ENCODE assay signal across 7 mouse cellular contexts in genomic region chr7:27233300-27233699, GRCm38 (mm10). TPM values are rescaled to one million over a fixed set of nuclear protein-coding genes. Genes with fewer than 3 reads are reported as not detected.
DNase-seq lines count a peak whose midpoint lies in the region; ATAC-seq and TF ChIP-seq lines count a peak whose summit lies in the region.

No protein-coding gene starts in this region.

- TF ChIP-seq POLR2A in lung, adult 2 months (IDR thresholded peaks at IDR 0.05; ENCODE audit: borderline replicate concordance, extremely low read depth, low read depth, low read length) = no peak

- H3K27me3 ChIP-seq in embryonic facial prominence, embryonic 14.5 days (replicated peaks; ENCODE audit: control insufficient read depth, insufficient read depth, low read length) = no peaks in the 10 kb centered on the region
- no peaks in the 10 kb centered on the region for H3K27me3 ChIP-seq in intestine, embryonic 14.5 days (replicated peaks; ENCODE audit: control insufficient read depth, insufficient read depth, low read length)
- H3K27me3 ChIP-seq in neural tube, embryonic 12.5 days (replicated peaks) = no peaks in the 10 kb centered on the region

- peak overlapping the region; percentile 100 for H3K4me3 ChIP-seq in lung, adult 2 months (replicated peaks; ENCODE audit: extremely low read depth, low read depth, low read length)
- H3K4me3 ChIP-seq in embryonic facial prominence, embryonic 14.5 days (ENCODE audit: low read depth, low read length) = peak overlapping the region; percentile 50
- H3K4me3 ChIP-seq in intestine, embryonic 14.5 days (ENCODE audit: low read depth, low read length) = peak overlapping the region; percentile 56
- H3K4me3 ChIP-seq in neural tube, embryonic 12.5 days = peak overlapping the region; percentile 52

- no peaks in the 10 kb centered on the region for H3K9me3 ChIP-seq in embryonic facial prominence, embryonic 14.5 days (ENCODE audit: control insufficient read depth, low read length)
- no peaks in the 10 kb centered on the region for H3K9me3 ChIP-seq in intestine, embryonic 14.5 days (ENCODE audit: control insufficient read depth, low read length)
- H3K9me3 ChIP-seq in neural tube, embryonic 12.5 days = no peaks in the 10 kb centered on the region

- no peak for ATAC-seq in embryonic facial prominence, embryonic 14.5 days (ENCODE audit: low read depth)
- no peak; the same call in 1 of the 2 replicates for ATAC-seq in intestine, embryonic 14.5 days (replicated peaks; ENCODE audit: low FRiP score, low TSS enrichment, low read depth)
- ATAC-seq in neural tube, embryonic 12.5 days (ENCODE audit: low FRiP score, low read depth) = peak; percentile 39; the same call in 1 of the 2 replicates

- peak overlapping the region; percentile 66 for H3K9ac ChIP-seq in embryonic facial prominence, embryonic 14.5 days (ENCODE audit: low read depth, low read length)
- H3K9ac ChIP-seq in intestine, embryonic 14.5 days (ENCODE audit: low read length) = peak overlapping the region; percentile 39
- peak overlapping the region; percentile 60 for H3K9ac ChIP-seq in neural tube, embryonic 12.5 days

- no peak for TF ChIP-seq CTCF in lung, adult 2 months (IDR thresholded peaks at IDR 0.05; ENCODE audit: insufficient read depth, low read length)

- DNase-seq in lung, adult 2 months = no peak
- DNase-seq in lung, postnatal 25 days (ENCODE audit: low spot score) = no peak
- DNase-seq in embryonic facial prominence, embryonic 14.5 days (ENCODE audit: low spot score) = no peak
- DNase-seq in intestine, embryonic 14.5 days (ENCODE audit: low spot score) = no peak
- no peak for DNase-seq in ovary, adult 18-20 months (ENCODE audit: low spot score)
- DNase-seq in frontal cortex, postnatal 14 days (ENCODE audit: low spot score in 2 of 2) = no peak

- peak overlapping the region; percentile 81 for H3K27ac ChIP-seq in embryonic facial prominence, embryonic 14.5 days (replicated peaks; ENCODE audit: low read depth, low read length)
- peak overlapping the region; percentile 22; the same call in 1 of the 2 replicates for H3K27ac ChIP-seq in intestine, embryonic 14.5 days (ENCODE audit: low read depth)
- peak overlapping the region; percentile 37; the same call in 1 of the 2 replicates for H3K27ac ChIP-seq in neural tube, embryonic 12.5 days

- 3% methylated on average over 6 of the region's 6 CpGs for WGBS in lung, adult 2 months
- 3% methylated on average over 6 of the region's 6 CpGs for WGBS in embryonic facial prominence, embryonic 14.5 days
- 4% methylated on average over 6 of the region's 6 CpGs for WGBS in intestine, embryonic 14.5 days
- 3% methylated on average over 6 of the region's 6 CpGs for WGBS in neural tube, embryonic 12.5 days

- peak overlapping the region; percentile 69 for H3K4me2 ChIP-seq in embryonic facial prominence, embryonic 14.5 days (ENCODE audit: low read depth, low read length)
- peak overlapping the region; percentile 57 for H3K4me2 ChIP-seq in intestine, embryonic 14.5 days (ENCODE audit: low read length)
- peak overlapping the region; percentile 68 for H3K4me2 ChIP-seq in neural tube, embryonic 12.5 days (replicated peaks)

- peaks cover 12% of the 10 kb centered on the region for H3K4me1 ChIP-seq in lung, adult 2 months (ENCODE audit: control insufficient read depth, insufficient read depth, low read length)
- H3K4me1 ChIP-seq in embryonic facial prominence, embryonic 14.5 days (ENCODE audit: control insufficient read depth, insufficient read depth, low read length) = peaks cover 10% of the 10 kb centered on the region; the same call in 1 of the 2 replicates
- H3K4me1 ChIP-seq in intestine, embryonic 14.5 days (replicated peaks; ENCODE audit: control insufficient read depth, insufficient read depth, low read length) = peaks cover 17% of the 10 kb centered on the region
- peaks cover 17% of the 10 kb centered on the region for H3K4me1 ChIP-seq in neural tube, embryonic 12.5 days

- H3K36me3 ChIP-seq in embryonic facial prominence, embryonic 14.5 days (ENCODE audit: control insufficient read depth, insufficient read depth, low read length) = peaks cover 10% of the 10 kb centered on the region; the same call in 1 of the 2 replicates
- peaks cover 3% of the 10 kb centered on the region; the same call in 1 of the 2 replicates for H3K36me3 ChIP-seq in intestine, embryonic 14.5 days (ENCODE audit: control insufficient read depth, insufficient read depth, low read length)
- H3K36me3 ChIP-seq in neural tube, embryonic 12.5 days = no peaks in the 10 kb centered on the region

RNA-seq across cellular contexts. Expression of gene Coq8b, which starts 0.5 kb away (rescaled TPM):
- polyA plus RNA-seq in lung, adult 2 months (2012; rRNA removed) = 68.6 and 76.8 TPM in 2 replicates
- 16.8 and 18.2 TPM in 2 replicates for polyA plus RNA-seq in embryonic facial prominence, embryonic 14.5 days (2014; fragmentation: Nextera tagmentation; extraction: Ambion mirVana)
- polyA plus RNA-seq in intestine, embryonic 14.5 days (2014; fragmentation: Nextera tagmentation; extraction: Ambion mirVana) = 16.7 and 18.0 TPM in 2 replicates
- 19.5 and 20.5 TPM in 2 replicates for polyA plus RNA-seq in neural tube, embryonic 12.5 days (2016; fragmentation: Nextera tagmentation; extraction: Ambion mirVana)

RNA-seq across cellular contexts. Expression of gene Itpkc, which starts 4.8 kb away (rescaled TPM):
- 8.6 and 11.2 TPM in 2 replicates for polyA plus RNA-seq in lung, adult 2 months (2012; rRNA removed)
- polyA plus RNA-seq in embryonic facial prominence, embryonic 14.5 days (2014; fragmentation: Nextera tagmentation; extraction: Ambion mirVana) = 8.1 and 8.7 TPM in 2 replicates
- polyA plus RNA-seq in intestine, embryonic 14.5 days (2014; fragmentation: Nextera tagmentation; extraction: Ambion mirVana) = 8.9 and 9.3 TPM in 2 replicates
- 8.2 and 10.4 TPM in 2 replicates for polyA plus RNA-seq in neural tube, embryonic 12.5 days (2016; fragmentation: Nextera tagmentation; extraction: Ambion mirVana)

RNA-seq across cellular contexts. Expression of gene Numbl, which starts 24.9 kb away (rescaled TPM):
- 33.0 and 36.4 TPM in 2 replicates for polyA plus RNA-seq in lung, adult 2 months (2012; rRNA removed)
- polyA plus RNA-seq in embryonic facial prominence, embryonic 14.5 days (2014; fragmentation: Nextera tagmentation; extraction: Ambion mirVana) = 25.1 and 28.4 TPM in 2 replicates
- polyA plus RNA-seq in intestine, embryonic 14.5 days (2014; fragmentation: Nextera tagmentation; extraction: Ambion mirVana) = 9.2 and 11.0 TPM in 2 replicates
- polyA plus RNA-seq in neural tube, embryonic 12.5 days (2016; fragmentation: Nextera tagmentation; extraction: Ambion mirVana) = 62.3 and 67.8 TPM in 2 replicates

RNA-seq across cellular contexts. Expression of gene Snrpa, which starts 37.2 kb away (rescaled TPM):
- polyA plus RNA-seq in lung, adult 2 months (2012; rRNA removed) = 135 and 136 TPM in 2 replicates
- polyA plus RNA-seq in embryonic facial prominence, embryonic 14.5 days (2014; fragmentation: Nextera tagmentation; extraction: Ambion mirVana) = 187 and 232 TPM in 2 replicates
- 283 and 289 TPM in 2 replicates for polyA plus RNA-seq in intestine, embryonic 14.5 days (2014; fragmentation: Nextera tagmentation; extraction: Ambion mirVana)
- polyA plus RNA-seq in neural tube, embryonic 12.5 days (2016; fragmentation: Nextera tagmentation; extraction: Ambion mirVana) = 259 and 260 TPM in 2 replicates

RNA-seq across cellular contexts. Expression of gene BC024978, which starts 37.7 kb away (rescaled TPM):
- polyA plus RNA-seq in lung, adult 2 months (2012; rRNA removed) = 11.2 and 13.5 TPM in 2 replicates
- polyA plus RNA-seq in embryonic facial prominence, embryonic 14.5 days (2014; fragmentation: Nextera tagmentation; extraction: Ambion mirVana) = 3.0 and 3.6 TPM in 2 replicates
- polyA plus RNA-seq in intestine, embryonic 14.5 days (2014; fragmentation: Nextera tagmentation; extraction: Ambion mirVana) = 3.7 and 4.6 TPM in 2 replicates
- 3.7 TPM in 2 replicates for polyA plus RNA-seq in neural tube, embryonic 12.5 days (2016; fragmentation: Nextera tagmentation; extraction: Ambion mirVana)

Comparison
In these comparisons a context has a peak if more than half of its experiments do, and no peak if none do; other contexts are left out.
1. H3K4me3 ChIP-seq: peak in every context shown above with its lines; median percentile 100 in lung, adult 2 months; 56 in intestine, embryonic 14.5 days; 52 in neural tube, embryonic 12.5 days; 50 in embryonic facial prominence, embryonic 14.5 days.
2. H3K27ac ChIP-seq: peak in every context shown above with its lines; median percentile 81 in embryonic facial prominence, embryonic 14.5 days; 37 in neural tube, embryonic 12.5 days; 22 in intestine, embryonic 14.5 days.